Mouse (Mus musculus) brain, adult 2 months (tissue): ENCODE results near the gene Hmx3.

Experiments
- DNase-seq: peaks from one replicate; pipeline ENCODE4 v3.0.0; 2011; ENCODE audit warnings: low read depth, low spot score

The Hmx3 gene

GRCm38 (mm10) chr7:131556541-131557271 is 14.0 kb downstream of the Hmx3 start:
- no peak for DNase-seq

- DNase-seq: no peak
Measured at GRCm38 (mm10) chr7:131557751-131558150, 15.1 kb downstream of the Hmx3 start.

DNA sequence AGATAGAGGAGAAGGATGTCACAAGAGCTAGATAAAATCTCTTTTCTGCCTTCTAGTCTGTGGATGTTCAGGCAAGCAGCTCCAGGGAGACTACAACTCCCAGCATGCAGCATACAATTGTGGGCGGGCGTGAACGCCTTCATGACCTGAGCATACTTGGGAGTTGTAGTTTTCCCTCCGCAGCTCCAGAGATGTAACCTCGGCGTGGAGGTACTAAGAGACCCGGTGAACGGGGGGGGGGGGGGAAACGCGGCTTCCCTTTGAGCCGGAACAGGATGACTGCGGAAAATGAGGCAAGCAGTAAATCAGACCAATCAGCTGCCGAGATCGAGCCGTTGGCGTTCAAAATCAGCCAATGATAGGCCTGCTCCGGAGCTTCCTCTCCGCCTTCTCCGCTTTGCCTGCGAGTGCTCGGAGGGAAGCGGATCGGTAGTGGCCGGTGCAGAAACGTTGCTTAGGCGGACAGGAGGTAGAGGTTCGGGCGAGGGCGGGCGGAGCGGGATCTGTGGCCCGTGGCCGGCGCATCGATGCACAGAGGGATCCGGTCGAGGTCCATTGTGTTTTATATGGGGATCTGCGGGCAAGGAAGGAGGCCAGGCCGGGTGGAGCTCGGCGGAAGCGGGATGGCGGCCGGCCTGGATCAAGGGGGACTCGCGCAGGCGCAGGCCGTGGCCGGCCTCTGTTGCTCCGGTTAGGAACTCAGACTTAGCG is 17.5 kb downstream of the Hmx3 start, which contains the start of gene Bub3:
TSS of gene Bub3 (plus strand) at position 237 of the 711 bp plus-strand sequence.
- DNase-seq: peak; percentile 99

- no peak for DNase-seq
Measured at GRCm38 (mm10) chr7:131560697-131561042, 18.0 kb downstream of the Hmx3 start.

DNA sequence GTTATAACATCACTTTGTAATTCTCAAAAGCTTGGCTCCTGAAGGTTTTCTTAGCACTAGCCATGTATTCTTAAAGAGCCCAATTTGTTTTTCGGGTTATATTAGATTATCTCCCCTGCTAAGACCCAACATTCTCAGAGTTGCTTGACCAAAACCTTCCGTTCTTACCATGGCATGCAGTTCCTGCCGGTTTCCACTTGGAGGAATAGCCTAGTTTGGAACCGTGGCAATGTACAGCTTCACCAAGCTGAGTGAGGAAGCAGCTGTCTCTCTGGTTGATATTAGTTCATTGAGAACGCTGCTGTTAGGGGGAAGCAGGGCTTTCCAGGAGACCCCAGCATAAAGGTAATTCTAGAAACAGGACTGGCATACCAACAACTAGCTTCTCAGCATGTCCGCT is 32.6 kb downstream of the Hmx3 start:
- no peak for DNase-seq

- DNase-seq: no peak
Measured at GRCm38 (mm10) chr7:131582178-131582577, 39.5 kb downstream of the Hmx3 start.

- no peak for DNase-seq
Measured at GRCm38 (mm10) chr7:131585551-131585950, 42.9 kb downstream of the Hmx3 start.
